Mouse (Mus musculus) inflammation-experienced regulatory T-cells, adult 6 months (primary cell): ENCODE measurements around the gene Smyd3. TPM values are rescaled to one million over a fixed set of nuclear protein-coding genes. Genes with fewer than 3 reads are reported as not detected.
A peak's percentile ranks its signal among the peaks of the same experiment; 100 is the strongest.

Experiments used
- ATAC-seq: one replicate; pipeline ENCODE4 v1.8.0; 2017
- polyA plus RNA-seq, 3 experiments: library from polyadenylated mRNA; unstranded; fragments of 100-300 nt; shearing (Covaris generic); gene quantifications; one replicate each; pipeline ENCODE4 v1.2.1; 2017

Smyd3 gene
- polyA plus RNA-seq, 3 experiments from 2014 or later = 17.9 to 46.5 (median 40.8) TPM

DNA sequence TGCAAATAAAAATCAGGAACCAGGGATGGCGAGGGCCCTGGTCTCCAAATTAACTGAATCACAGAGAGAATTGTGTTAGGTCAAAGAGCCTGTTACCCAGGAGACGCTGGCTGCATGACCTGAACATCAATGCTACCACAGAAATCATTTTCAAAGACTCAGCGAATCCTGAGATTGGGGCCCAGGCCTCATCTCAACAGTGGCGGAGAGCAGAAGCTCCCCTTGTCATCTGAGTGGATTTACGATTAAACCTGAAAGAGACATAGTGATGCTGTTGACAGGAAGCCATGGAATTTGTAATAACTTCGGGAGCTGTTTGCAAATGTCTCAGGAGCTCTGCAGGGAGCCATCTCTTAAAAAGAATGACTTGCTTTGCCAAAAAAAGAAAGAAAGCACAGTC lies 355.9 kb downstream of the Smyd3 start:
- no peak for ATAC-seq

DNA sequence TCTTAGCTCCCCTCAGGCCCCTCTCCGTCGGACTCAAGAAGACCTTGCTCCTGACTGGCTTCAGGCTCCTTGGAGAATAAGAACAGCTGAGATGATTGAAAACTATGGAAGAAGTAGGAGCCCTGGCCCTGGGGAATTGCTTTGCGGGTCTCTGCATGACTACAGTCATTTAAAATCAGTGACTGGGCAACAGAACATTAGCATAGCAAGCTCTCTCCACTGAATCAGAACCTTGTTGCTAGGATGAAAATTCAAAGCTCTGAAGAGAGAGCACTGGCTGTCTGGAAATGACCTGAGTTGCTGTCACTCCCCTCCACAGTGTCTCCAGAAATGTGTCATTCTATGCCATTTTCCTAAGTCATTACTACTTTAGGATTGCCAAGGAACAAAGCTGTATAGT lies 357.1 kb downstream of the Smyd3 start:
- ATAC-seq = no peak

DNA sequence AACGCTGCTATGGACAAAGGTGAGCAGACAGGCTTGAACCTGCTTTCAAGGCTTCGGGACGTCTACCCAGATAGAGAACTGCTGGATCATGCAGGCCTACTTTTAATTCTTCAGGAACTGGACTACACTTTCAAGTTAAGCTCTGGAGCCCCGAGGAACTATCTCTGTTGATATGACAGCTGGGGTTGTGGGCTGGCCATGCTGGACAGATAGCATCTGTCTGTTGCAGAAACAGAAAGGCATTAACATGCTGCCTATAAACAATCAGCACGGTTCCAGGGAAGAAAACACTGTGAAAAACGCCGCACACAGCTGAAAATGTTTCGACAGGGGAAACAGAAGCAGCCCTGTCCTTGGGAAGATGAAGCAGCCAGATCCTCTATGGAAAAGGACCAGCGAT lies 365.5 kb downstream of the Smyd3 start:
- no peak for ATAC-seq

DNA sequence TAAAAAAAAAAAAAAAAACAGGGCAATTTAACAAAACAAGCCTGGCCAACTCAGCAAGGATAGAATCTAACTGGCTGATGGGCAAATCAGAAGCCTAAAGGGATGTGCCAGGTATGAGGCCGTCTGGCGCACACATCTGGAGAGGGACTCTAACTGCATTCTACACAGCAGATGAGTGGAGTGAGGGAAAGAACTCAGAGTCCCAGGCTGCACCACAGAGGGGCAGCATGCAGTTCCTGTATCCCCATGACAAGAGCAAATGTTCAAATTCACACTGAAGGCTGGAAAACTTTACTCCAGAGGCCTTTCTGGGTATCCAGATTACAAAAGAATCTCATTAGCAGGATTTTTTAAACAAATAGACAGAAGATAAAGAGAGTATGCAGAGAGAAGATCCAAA lies 366.6 kb downstream of the Smyd3 start:
- no peak for ATAC-seq

DNA sequence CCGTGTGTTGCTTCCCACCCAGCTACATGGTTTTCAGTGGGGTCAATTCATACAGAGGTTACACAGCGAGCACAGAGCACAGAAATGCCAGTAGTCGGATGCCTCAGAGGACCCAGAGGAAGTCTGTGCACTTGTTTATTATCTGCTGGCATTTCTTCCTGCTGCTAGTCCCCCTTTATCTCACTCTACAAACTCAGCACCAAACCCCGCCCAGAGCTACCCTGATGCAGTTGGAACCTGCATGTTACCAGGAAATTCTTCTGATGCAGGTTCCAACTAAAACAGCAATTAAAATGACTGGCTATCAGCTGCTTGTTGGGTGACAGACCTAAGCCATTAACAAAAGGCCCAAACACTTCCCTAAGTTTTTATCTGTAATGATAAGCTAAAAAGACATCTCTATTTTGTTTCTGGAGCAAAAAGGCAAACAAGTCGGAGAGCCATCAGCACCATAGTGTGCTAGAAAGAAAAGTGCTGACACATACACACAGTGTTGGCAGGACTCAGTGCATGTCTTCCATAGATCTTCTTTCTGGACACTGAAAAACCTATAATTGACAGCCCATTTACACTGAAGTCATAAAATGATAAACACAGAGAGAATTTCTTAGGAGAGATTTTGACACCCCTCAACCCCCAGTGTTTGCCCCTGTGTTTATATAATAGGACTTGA lies 368.2 kb downstream of the Smyd3 start:
- ATAC-seq = no peak

DNA sequence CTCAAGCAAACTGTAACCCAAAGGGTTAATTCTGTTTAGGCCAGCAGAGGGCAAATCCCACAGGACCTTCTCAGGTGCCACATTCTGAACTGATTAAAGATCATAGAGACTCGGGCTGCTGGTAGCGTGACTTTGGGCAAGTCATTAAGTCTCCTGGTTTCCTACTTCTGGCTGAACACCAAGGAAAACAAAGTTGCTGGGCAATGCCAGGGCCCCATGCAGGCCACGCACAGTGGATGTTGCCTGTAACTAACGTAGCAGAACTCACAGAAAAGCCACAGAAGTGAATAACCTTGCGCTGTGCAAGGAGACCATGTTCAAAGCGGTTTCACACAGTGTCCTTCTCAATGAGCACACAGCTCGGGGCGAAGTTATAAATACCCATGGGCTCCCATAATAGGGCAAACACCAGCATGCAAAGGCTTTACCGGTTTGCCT lies 371.1 kb downstream of the Smyd3 start:
- ATAC-seq = no peak

DNA sequence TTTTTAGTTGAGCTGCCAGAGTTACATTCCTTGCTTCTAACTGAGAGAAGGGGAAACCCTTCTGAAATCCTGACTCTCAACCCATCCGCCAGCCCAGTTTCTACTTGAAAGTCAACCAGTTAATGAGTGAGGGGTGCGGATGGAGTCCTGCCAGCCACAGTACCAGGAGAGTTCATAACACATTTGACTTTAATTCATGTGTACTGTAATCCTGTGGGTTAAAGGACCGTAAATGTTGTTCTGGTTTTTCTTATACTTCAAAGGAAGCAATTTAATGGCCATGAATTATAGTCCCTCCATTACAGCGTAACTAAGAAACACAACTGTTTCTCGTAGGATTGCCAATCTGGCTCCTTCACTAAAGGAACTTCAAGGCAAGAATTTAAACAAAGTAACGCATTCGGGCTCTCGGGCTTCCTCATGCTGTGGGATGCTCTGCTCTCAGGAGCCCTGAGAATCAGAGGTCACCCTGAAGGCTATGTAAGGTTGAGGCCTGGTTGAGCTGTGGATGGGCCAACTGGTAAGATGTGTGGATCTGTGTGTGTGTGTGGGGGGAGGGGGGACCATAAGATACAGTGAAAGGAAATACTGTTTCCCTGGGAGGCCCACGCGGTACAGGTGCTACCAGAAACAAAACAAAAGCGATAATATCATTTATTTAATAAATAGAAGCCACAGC lies 374.5 kb downstream of the Smyd3 start:
- ATAC-seq = no peak

DNA sequence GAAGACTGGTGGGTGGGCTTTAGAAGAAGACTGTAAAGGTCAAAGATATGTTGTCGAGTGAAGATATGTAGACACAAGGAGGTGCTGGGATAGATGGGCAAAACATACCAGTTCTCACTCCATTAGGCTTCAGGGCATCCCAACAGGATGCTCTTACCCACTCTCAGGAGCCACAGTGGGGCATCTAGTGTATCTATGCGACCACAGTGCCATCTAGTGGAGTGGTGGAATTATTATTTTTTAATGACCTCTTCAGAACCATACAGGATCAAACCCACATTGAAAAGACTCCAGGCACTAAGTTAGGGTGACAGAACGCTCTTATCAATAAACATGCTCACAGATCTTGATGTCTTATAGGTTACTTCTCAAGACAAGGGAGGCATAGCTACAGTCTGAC lies 375.7 kb downstream of the Smyd3 start:
- ATAC-seq = no peak

DNA sequence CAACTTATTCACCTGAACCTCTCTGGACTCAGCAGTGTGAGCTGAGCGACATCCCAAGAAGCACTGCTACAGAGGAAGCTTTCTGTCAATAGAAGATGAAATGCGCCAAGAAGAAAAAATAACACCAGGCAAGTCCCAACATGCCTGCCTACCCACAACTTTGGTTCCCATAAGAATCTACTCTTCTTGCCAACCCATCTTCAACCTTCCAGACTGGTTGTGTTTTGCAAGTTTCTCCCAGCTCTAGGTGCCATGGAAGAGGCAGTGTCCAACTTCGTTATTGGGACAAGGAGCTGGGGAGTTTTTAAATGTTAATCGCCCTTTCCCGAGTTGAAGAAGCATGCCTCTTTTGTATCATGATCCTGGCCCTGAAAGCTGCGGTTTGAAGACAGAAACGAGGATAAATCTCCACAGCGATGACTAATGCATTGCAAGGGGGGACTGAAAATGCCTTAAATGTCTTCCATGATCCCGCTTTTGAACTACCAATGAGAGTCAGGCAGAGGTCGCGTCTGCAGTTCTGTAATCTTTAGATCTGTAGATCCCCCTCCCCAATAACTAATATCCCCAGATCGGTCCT lies 376.7 kb downstream of the Smyd3 start:
- no peak for ATAC-seq

DNA sequence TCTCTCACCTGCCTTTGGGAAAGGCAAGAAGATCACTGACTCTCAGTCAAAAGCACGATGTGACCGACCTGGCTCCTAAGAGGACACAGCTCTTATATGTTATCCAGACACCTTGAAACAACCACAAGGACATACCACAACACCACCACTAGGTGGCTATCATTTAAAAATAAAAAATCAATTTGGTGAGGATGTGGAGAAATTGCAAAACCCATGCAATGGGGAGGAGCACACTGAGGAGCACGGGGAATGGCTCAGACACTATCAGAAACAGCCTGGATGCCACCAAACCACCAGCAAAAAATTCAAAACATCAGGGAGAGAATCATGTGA lies 380.7 kb downstream of the Smyd3 start:
- no peak for ATAC-seq

DNA sequence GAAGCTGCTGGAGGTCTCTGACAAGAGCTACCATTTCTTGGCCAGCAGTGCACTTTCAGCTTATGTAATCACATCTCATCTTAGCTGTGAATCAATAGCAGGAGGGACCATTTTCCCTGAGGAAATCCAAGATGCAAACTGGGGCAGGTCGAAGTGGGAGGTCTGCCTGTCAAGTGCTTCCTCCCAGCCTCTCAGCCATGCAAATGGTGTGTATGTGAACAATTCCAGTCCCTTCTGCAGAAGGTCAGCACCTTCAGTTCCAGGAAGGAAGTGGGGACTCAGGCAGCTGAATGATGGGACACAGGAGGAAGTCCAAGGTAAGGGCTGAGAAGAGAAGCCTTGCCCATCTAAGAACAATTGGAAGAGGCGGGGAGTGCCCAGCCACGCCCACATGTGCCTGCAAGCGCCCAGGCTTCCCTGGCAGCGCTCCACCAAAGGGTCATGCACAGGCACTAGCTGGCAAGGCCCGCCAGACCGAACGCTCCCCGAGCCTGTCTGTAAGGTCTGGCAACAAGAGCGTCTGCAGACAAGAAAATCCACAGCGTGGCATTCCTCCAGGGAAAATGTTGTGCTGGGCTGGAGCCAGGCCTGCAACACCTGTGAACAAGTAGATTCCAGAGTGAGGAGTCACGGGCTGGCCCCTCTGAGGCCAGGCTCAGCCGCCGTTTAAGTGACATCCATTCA lies 381.2 kb downstream of the Smyd3 start:
- no peak for ATAC-seq

DNA sequence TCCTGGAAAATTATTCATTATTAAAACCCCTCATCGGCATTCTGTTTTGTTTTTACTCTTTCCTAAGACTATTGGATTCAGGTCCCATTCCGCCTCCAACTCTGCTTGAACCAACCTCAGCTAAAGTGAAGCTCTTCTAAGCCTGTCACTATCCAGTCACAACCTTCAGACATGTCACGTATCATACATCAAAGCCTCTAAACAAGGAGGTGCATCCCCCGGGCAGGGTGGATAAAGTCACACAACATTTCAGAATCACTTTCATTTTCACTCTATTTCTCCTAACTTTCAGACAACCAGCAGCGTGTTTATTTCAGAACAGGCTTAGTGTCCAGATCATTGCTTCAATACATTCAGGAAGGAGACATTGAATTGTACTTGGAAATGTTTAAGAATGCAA lies 387.8 kb downstream of the Smyd3 start:
- ATAC-seq = peak; percentile 92

DNA sequence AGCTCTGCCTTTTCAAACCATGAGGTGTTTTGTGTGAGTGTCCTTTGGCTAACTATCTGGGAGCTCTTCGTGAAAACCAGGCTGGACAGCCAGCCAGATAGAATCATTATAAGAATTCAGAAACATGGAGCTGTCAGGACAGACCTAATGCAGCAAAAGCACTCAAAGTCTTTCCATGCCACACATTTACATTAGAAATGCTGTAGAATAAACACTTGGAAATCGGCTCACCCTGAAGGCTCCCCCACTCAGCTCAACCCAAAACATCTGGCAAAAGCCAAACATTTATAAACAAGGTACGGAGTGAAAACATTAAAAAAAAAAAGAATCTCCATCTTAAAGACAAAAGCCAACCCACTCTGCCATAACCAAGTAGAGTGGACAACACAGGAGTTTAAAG lies 391.6 kb downstream of the Smyd3 start:
- no peak for ATAC-seq

DNA sequence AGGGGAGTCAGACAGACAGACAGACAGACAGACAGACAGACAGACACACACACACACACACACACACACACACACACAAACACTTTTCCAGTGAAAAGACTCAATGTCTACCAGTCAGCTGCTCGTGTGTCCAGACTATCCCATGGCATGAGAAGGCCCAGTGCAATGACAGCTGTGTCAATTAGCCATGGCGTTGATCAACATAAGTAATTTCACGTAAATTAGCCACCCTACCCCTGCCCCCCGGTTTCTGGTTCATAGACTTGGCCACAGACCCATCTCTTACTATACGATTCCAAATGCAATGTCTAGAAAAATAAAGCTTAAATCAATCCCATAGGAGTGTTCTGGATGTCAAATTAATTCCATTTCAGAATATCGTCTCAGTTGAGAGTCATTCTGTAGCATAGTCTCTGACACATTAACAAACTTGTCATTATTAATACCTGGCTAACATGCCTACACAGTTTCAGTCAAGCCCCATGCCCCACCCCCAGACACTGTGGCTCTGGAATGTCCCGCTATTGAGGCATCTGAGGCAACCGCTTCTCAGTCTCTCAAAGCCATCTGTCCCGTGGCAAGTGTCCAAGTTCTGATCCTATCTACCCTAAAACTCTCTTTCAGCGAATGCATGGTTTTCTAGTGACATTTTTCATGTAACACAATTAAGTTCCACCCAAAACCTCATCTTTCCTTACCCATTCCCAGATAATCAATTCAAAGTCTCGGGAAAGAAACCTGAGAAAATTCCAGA lies 395.2 kb downstream of the Smyd3 start:
- ATAC-seq = no peak

DNA sequence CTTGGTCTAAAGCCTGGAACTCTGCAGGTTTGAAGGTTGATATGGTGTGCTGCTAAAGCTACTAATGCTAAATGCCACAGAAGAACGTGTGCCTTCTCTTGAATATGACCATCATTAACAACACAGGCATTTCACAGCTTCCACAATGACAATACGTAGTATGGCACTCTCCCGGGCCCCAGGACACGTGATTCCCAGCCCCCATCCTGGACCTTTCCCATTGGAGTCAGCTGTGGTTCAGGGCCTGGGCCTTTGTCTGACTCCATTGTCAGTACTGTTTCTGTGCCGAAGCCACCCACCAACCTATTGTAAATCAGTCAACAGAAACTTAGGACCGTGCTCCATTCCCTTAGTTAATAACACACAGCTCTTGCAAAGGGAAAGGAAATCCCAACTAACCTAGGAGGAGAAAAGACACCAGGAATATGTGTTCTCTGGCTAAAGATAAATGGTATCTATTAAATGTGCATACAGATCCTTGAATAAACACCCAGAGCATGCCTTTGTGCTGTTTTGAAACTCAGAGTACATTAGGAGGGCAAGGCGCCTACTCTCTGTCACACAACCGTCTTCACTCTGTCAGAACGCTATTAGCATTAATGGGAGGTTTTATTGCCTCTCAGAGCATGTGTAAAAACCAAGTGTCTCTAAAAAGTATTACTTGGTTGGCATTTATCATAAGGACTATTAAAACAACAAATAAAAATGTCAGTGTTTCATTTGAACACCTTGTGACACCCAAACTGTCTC lies 397.4 kb downstream of the Smyd3 start:
- no peak for ATAC-seq

DNA sequence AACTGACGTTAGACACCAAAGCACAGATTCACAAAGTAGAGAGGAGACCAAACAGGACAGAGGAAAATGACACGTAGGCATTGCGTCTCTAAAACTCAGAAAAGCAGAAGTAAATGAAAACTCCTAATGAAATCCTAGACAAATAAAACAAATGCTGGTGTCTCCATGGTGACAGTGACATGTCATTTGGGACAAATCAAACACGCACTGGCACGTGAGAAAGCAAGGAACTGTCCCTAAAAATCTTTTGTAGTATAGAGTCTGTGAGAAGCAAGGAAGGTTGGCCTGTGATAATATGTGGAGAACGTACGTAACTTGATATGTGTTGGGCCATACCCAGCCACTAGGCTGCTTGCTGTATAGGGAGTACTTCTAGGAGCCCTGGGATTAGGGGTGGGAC lies 399.2 kb downstream of the Smyd3 start:
- ATAC-seq = no peak

DNA sequence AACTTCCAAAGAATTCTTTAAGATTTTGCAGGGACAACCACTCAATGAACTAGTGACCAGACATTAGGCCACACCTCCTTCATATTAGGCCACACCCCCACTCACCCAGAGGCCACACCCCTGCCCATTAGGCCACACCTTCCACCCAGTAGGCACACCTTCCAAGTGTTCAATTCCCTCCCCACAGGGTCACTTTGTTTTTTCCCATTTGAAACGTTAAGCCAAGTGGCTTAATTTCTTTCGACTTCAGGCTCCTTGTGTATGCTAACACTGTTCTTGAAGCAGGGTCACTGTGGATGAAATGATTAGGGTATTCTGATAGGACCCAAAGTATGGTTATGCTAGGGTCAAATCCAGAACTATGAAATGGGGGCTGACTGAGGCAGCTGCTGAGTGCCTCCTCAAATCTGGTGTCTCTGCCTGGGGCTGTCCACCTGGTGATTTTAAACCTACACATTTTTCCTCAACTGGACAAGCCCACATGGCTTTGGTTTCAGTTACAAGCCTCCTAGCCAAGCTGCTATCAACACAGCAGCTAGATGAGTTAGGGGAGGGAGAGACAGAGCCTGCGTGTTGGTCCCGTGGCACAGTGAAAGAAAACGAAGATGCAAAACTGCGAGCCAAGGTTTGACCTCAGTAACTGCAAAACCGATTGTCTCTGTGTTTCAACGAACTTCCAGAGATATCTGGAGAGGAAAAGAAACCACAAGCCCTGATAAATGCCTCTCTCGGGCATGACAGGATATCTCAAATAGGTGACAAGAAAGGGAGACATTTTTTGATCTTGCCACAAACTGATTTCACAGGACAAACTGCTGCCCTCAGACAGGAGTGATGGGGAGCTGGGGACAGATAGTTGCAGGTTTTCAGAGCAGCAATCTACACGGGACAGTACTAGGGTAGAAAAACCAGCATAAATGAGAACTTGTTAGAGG lies 400.8 kb downstream of the Smyd3 start:
- ATAC-seq = no peak

DNA sequence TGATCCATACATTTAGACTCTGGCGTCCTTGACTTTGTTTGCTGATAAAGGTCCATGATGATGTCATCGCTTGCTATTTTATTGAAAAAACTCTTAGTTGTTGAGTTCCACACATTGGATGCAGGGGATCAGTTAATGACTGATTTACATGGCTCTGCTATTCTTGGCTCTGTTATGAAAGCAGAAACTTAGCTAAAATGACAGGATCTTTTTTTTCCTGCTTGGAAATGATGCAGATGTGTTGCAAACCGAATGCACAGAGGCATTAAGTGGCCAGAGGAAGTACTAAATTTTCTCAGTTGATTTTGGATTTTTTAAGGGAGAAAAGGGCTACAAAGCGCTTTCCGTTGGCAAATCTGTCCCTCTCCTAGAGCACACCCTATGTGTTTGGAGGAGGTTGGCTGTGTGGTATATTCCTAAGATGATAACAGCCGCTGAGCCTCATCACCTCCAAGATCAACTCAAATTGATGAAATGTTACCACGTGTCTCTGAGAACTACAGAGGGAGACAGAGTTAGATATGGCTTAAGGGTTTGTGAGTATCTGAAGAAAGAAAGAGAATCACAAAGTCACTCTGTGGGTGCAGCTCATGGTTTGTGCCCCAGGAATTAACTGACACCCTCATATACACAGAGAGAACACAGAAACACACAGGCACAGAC lies 402.9 kb downstream of the Smyd3 start:
- no peak for ATAC-seq

DNA sequence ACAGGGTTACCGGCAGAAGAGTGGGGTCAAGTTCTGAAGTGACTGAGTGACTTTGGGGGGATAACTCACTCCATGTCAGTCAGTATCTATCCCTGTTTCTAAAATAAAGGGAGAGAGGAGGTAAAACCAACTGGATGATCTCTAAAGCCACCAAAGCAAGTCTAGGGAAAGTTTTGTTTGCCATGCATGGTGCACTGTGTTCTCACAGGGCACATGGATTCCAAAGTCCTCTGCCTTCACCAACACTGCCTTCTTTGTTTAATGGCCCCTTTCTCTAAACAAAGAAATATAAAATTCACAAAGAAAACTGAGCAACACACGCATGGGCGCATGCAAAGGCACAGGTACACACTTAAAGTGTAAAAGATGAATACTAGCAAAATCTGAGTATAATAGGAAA lies 403.5 kb downstream of the Smyd3 start:
- ATAC-seq = no peak

DNA sequence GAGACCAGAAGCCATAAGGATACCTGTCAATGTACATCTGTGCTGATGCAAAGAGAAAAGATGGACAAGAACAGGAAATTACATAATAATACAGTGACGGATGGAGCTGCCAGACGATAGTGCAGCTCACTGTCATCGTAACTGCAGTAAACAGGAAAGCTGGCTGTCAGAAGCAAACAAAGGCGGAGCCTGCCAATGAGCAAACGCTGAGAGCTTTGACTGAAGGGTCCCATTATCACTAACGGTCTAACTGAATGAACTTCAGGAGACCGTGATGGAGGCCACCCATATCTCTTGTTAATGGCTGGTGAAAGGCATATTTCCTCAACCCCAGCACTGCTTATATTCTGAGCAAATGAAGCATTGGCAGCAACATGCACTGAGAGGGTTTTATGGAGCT lies 409.1 kb downstream of the Smyd3 start:
- no peak for ATAC-seq
